Mouse (Mus musculus) liver (tissue): ENCODE data around the gene Nop2.

ENCODE experiments used
- DNase-seq: peaks from one replicate; pipeline ENCODE4 v3.0.0-alpha.2; 2020; ENCODE audit warnings: mixed read lengths

Gene Nop2

GRCm38 (mm10) chr6:125110927-125111326 lies 20.8 kb upstream of the Nop2 start:
- peak; percentile 55 for DNase-seq

- no peak for DNase-seq
Observed at GRCm38 (mm10) chr6:125112553-125112952, 19.2 kb upstream of the Nop2 start.

GRCm38 (mm10) chr6:125119387-125119786 lies 12.3 kb upstream of the Nop2 start:
- DNase-seq = no peak

GRCm38 (mm10) chr6:125128724-125129123 lies 3.0 kb upstream of the Nop2 start:
- no peak for DNase-seq

GRCm38 (mm10) chr6:125129710-125130402 lies 1.9 kb upstream of the Nop2 start:
- DNase-seq = no peak

- no peak for DNase-seq
Observed at GRCm38 (mm10) chr6:125132470-125132869, 761 bp downstream of the Nop2 start.

GRCm38 (mm10) chr6:125137002-125137671 lies 5.4 kb downstream of the Nop2 start:
- DNase-seq = no peak

GRCm38 (mm10) chr6:125139747-125140146 lies 8.0 kb downstream of the Nop2 start:
- DNase-seq = no peak

GRCm38 (mm10) chr6:125142436-125142835 lies 10.7 kb downstream of the Nop2 start:
- DNase-seq = no peak

- no peak for DNase-seq
Observed at GRCm38 (mm10) chr6:125143128-125143527, 11.4 kb downstream of the Nop2 start.

- DNase-seq = no peak
Observed at GRCm38 (mm10) chr6:125143904-125144303, 12.2 kb downstream of the Nop2 start.

GRCm38 (mm10) chr6:125145001-125145400 lies 13.3 kb downstream of the Nop2 start, which contains the start of gene Iffo1:
TSS of gene Iffo1 (plus strand) at chr6:125145241.
- DNase-seq = peak; percentile 89

- DNase-seq = peak; percentile 55
Observed at GRCm38 (mm10) chr6:125145479-125145951, 13.8 kb downstream of the Nop2 start.

GRCm38 (mm10) chr6:125146148-125146547 lies 14.4 kb downstream of the Nop2 start:
- no peak for DNase-seq

- DNase-seq = no peak
Observed at GRCm38 (mm10) chr6:125146797-125147196, 15.1 kb downstream of the Nop2 start.

GRCm38 (mm10) chr6:125147329-125147728 lies 15.6 kb downstream of the Nop2 start:
- DNase-seq = no peak

GRCm38 (mm10) chr6:125148251-125148925 lies 16.7 kb downstream of the Nop2 start:
- DNase-seq = no peak

- no peak for DNase-seq
Observed at GRCm38 (mm10) chr6:125148926-125149568, 17.3 kb downstream of the Nop2 start.

GRCm38 (mm10) chr6:125149569-125149950 lies 17.9 kb downstream of the Nop2 start:
- DNase-seq = no peak

GRCm38 (mm10) chr6:125152212-125153017 lies 20.7 kb downstream of the Nop2 start:
- no peak for DNase-seq

- DNase-seq = no peak
Observed at GRCm38 (mm10) chr6:125153018-125153389, 21.3 kb downstream of the Nop2 start.

GRCm38 (mm10) chr6:125153682-125154081 lies 22.0 kb downstream of the Nop2 start:
- no peak for DNase-seq
